Mouse (Mus musculus): ENCODE data around the gene Zfp825.
"Not testable (repeated sequence)": the region's sequence is repeated elsewhere in the genome, so short reads cannot be mapped to it uniquely, and the experiment has no call there.

Gene Zfp825
- long read RNA-seq, experiment 1, transcript Zfp825-203 (5 exons, 1,549 nt) = major isoform, 9 of 17 reads
- long read RNA-seq, experiment 1, transcript Zfp825-202 (4 exons, 1,406 nt) = minor isoform, 5 of 17 reads
- long read RNA-seq, experiment 1, partial matches to known transcripts = 0 of 17 reads
- long read RNA-seq, experiment 1, other reads (novel, unspliced or antisense) = 2 of 17 reads
- long read RNA-seq, experiment 2, transcript Zfp825-203 (5 exons, 1,549 nt) = major isoform, 6 of 12 reads
- long read RNA-seq, experiment 2, transcript Zfp825-202 (4 exons, 1,406 nt) = minor isoform, 5 of 12 reads
- long read RNA-seq, experiment 2, partial matches to known transcripts = 0 of 12 reads
- long read RNA-seq, experiment 2, other reads (novel, unspliced or antisense) = 1 of 12 reads

GRCm38 (mm10) chr13:74493911-74494679 is at the start of gene Zfp825:
Gene Zfp825, minus strand, starts transcription at chr13:74493992.
- intact Hi-C loops (cut with DNase I) = loop anchor here (10.0 kb wide), 1 partner anchor 149 kb away; no protein-coding TSS in a partner anchor

- intact Hi-C loops (cut with DNase I) = not testable (repeated sequence)
Observed at GRCm38 (mm10) chr13:74535418-74535817, 41.6 kb upstream of the Zfp825 start.

- intact Hi-C loops (cut with DNase I) = not testable (repeated sequence)
Observed at GRCm38 (mm10) chr13:74534864-74535263, 41.1 kb upstream of the Zfp825 start.

GRCm38 (mm10) chr13:74534096-74534495 is 40.3 kb upstream of the Zfp825 start:
- intact Hi-C loops (cut with DNase I) = no loop called here

- intact Hi-C loops (cut with DNase I) = not testable (repeated sequence)
Observed at GRCm38 (mm10) chr13:74531251-74531650, 37.5 kb upstream of the Zfp825 start.

GRCm38 (mm10) chr13:74529372-74529715 is 35.6 kb upstream of the Zfp825 start:
- intact Hi-C loops (cut with DNase I) = not testable (repeated sequence)

- intact Hi-C loops (cut with DNase I) = not testable (repeated sequence)
Observed at GRCm38 (mm10) chr13:74528519-74529371, 35.0 kb upstream of the Zfp825 start.

- intact Hi-C loops (cut with DNase I) = no loop called here
Observed at GRCm38 (mm10) chr13:74522481-74523237, 28.9 kb upstream of the Zfp825 start.

GRCm38 (mm10) chr13:74522141-74522480 is 28.3 kb upstream of the Zfp825 start:
- intact Hi-C loops (cut with DNase I) = not testable (repeated sequence)

- intact Hi-C loops (cut with DNase I) = not testable (repeated sequence)
Observed at GRCm38 (mm10) chr13:74507981-74508380, 14.2 kb upstream of the Zfp825 start.

GRCm38 (mm10) chr13:74502851-74503250 is 9.1 kb upstream of the Zfp825 start:
- intact Hi-C loops (cut with DNase I) = not testable (repeated sequence)

- intact Hi-C loops (cut with DNase I) = loop anchor here (10.0 kb wide), 1 partner anchor 155 kb away; no protein-coding TSS in a partner anchor
Observed at GRCm38 (mm10) chr13:74499696-74500095, 5.9 kb upstream of the Zfp825 start.

GRCm38 (mm10) chr13:74484326-74484725 is 9.5 kb downstream of the Zfp825 start:
- intact Hi-C loops (cut with DNase I) = not testable (repeated sequence)

- intact Hi-C loops (cut with DNase I) = loop anchor here (10.0 kb wide), 1 partner anchor 107 kb away; the partner anchor contains the start of gene Lrrc14b
Observed at GRCm38 (mm10) chr13:74471468-74471867, 22.3 kb downstream of the Zfp825 start.

- intact Hi-C loops (cut with DNase I) = no loop called here
Observed at GRCm38 (mm10) chr13:74462699-74463385, 30.9 kb downstream of the Zfp825 start.

- intact Hi-C loops (cut with DNase I) = not testable (repeated sequence)
Observed at GRCm38 (mm10) chr13:74462318-74462698, 31.5 kb downstream of the Zfp825 start.

GRCm38 (mm10) chr13:74439895-74440294 is 53.9 kb downstream of the Zfp825 start:
- intact Hi-C loops (cut with DNase I) = no loop called here

Data from adrenal gland (tissue).